Mouse (Mus musculus) small intestine, adult 2 months (tissue): ENCODE data around the gene Cidec. TPM values are rescaled to one million over a fixed set of nuclear protein-coding genes. Genes with fewer than 3 reads are reported as not detected.

Experiments used
- H3K27ac ChIP-seq: fragments of 200-500 bp; 2 replicates; pipeline ENCODE4 v1.5.1; 2012; ENCODE audit warnings: low read depth, low read length, control low read depth, inconsistent platforms; ENCODE audit not compliant: insufficient read depth
- H3K27me3 ChIP-seq: fragments of 200-500 bp; 2 replicates; pipeline ENCODE4 v1.6.1; 2012; ENCODE audit warnings: mild to moderate bottlenecking, moderate library complexity, low read length, inconsistent platforms; ENCODE audit not compliant: control insufficient read depth, insufficient read depth
- H3K36me3 ChIP-seq: fragments of 200-500 bp; 2 replicates; pipeline ENCODE4 v1.6.1; 2012; ENCODE audit warnings: mild to moderate bottlenecking, low read length, control low read depth, inconsistent platforms; ENCODE audit not compliant: control insufficient read depth, insufficient read depth
- H3K4me1 ChIP-seq: fragments of 200-500 bp; 2 replicates; pipeline ENCODE4 v1.6.1; 2012; ENCODE audit warnings: low read length, inconsistent platforms, mixed read lengths; ENCODE audit not compliant: control insufficient read depth, insufficient read depth, insufficient read length
- H3K4me3 ChIP-seq: fragments of 200-500 bp; 2 replicates; pipeline ENCODE4 v1.5.1; 2012; ENCODE audit warnings: low read depth, mild to moderate bottlenecking, control low read depth, inconsistent platforms, low read length, moderate library complexity
- CTCF ChIP-seq: fragments of 200-500 bp; IDR thresholded peaks from 2 replicates; pipeline ENCODE4 v1.5.1; 2012; ENCODE audit warnings: low read depth, mild to moderate bottlenecking, control low read depth, inconsistent platforms, low read length, moderate library complexity, mixed read lengths; ENCODE audit not compliant: insufficient replicate concordance, insufficient read length; ENCODE audit errors: extremely low read depth
- POLR2A ChIP-seq: fragments of 200-500 bp; IDR thresholded peaks from 2 replicates; pipeline ENCODE4 v1.6.1; 2012; ENCODE audit warnings: low read depth, mild to moderate bottlenecking, control low read depth, inconsistent platforms, low read length, moderate library complexity
- WGBS: fragments of 180-500 bp; shearing (Covaris S2); methylation state at CpG from one replicate; pipeline ENCODE4 v1.1.7; 2018; 5-methylcytosine and 5-hydroxymethylcytosine counted together
- polyA plus RNA-seq: library from polyadenylated mRNA; depleted of rRNA; stranded (reverse); fragments of >200 nt; gene quantifications from 2 replicates; pipeline ENCODE4 v1.2.3, GENCODE M21; 2012

The Cidec gene
- polyA plus RNA-seq, 1 experiment = 346 TPM

DNA sequence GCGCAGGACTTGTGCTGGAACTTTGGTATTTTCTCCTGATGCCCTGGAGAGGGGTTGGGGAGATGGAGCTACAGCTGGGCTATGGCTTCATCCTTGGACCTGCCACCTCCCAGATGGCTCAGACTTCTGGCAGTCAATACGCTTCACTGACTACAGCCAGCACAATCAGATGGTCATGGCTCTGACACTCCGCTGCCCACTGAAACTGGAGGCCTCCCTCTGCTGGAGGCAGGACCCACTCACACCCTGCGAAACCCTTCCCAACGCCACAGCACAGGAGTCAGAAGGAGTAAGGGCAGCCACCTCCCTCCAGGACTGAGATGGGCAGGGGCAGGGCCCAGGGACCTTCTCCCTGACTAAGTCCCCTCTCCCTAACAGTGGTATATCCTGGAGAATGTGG is 30.0 kb upstream of the Cidec start:
- no peaks in the 10 kb centered on the region for H3K27me3 ChIP-seq
- H3K4me1 ChIP-seq = peaks cover 10% of the 10 kb centered on the region
- no peaks in the 10 kb centered on the region for H3K36me3 ChIP-seq
- 72% methylated on average over 5 of the region's 5 CpGs for WGBS
- TF ChIP-seq CTCF = no peak
- TF ChIP-seq POLR2A = no peak
- no peak overlapping the region for H3K4me3 ChIP-seq
- H3K27ac ChIP-seq = no peak overlapping the region

DNA sequence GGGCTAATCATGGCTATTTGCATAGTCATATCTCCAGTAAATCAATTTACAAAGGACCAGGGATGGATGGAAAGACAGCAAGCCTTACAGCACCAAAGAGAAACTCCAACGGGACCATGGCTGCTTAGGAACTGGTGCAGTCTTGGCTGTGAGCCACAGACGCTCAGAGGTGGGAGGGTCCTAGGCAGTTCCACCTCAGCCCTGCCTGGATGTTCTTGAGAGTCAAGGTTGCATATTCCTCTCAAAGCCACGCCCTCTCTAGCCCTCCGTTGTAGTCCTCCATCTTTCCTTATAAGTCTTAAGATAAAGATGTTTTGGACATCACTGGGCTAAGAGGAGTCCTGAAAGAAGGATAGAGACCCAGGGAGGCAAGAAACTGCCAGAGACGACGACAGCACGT is 28.5 kb upstream of the Cidec start:
- Histone ChIP-seq H3K27ac (no peak overlapping the region), H3K36me3 (no peaks in the 10 kb centered on the region), H3K4me1 (0 out of 2 replicates have a peak, but pooled peaks cover 3% of the 10 kb centered on the region), H3K4me3 (no peak overlapping the region), H3K27me3 (no peaks in the 10 kb centered on the region)
- TF ChIP-seq POLR2A = no peak
- no peak for TF ChIP-seq CTCF
- WGBS = 54% methylated on average over 7 of the region's 7 CpGs

DNA sequence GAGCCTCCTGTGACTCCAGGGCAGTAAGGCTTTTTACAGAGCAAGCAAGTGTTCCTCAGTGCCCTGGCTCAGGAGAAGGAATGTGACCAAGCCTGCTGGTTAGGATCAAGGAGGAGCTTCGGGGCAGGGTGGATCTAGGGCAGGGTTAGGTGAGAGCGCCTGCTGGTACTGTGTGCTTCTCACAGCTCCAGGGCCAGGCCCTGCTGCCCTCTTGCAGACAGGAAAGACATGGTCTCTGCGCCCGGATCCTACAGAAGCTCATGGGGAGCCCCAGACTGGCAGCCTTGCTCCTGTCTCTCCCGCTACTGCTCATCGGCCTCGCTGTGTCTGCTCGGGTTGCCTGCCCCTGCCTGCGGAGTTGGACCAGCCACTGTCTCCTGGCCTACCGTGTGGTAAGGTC is 23.1 kb upstream of the Cidec start:
- Histone ChIP-seq H3K36me3 (no peaks in the 10 kb centered on the region), H3K4me1 (peaks cover 5% of the 10 kb centered on the region), H3K4me3 (peak overlapping the region; percentile 41), H3K27me3 (no peaks in the 10 kb centered on the region), H3K27ac (no peak overlapping the region)
- TF ChIP-seq POLR2A (no peak), CTCF (no peak)
- 37% methylated on average over 10 of the region's 10 CpGs for WGBS

DNA sequence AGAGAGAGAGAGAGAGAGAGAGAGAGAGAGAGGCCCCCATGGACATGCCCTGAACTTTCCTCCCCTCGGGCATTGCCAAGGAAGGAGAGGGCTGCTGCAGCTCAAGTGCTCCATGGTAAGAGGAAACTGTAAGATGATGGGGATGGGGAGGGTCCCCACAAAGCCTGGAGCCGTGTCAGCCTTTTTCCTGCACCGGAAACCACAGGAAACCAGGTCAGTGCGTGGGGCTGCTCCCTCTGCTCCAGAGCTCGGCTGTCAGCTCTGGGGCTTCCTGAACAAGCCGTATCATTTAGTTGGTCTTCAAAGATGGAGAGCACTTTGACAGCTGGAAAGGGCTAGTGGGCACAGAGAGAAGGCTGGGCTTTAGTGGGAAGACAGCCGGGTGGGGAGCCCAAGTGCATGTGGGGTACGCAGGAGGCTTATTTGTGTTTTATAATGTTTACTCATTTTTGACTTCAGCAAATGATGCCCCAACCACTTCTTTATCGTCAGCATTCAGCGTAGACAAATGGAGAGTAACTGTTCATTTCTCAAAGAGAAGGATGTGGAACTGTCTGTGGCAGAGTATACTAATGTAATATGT is 22.5 kb upstream of the Cidec start, which contains the start of gene Il17re:
TSS of gene Il17re (plus strand) at position 533 of the 583 bp plus-strand sequence.
- H3K4me3 ChIP-seq = peak within 1 kb of the TSS; percentile 41

DNA sequence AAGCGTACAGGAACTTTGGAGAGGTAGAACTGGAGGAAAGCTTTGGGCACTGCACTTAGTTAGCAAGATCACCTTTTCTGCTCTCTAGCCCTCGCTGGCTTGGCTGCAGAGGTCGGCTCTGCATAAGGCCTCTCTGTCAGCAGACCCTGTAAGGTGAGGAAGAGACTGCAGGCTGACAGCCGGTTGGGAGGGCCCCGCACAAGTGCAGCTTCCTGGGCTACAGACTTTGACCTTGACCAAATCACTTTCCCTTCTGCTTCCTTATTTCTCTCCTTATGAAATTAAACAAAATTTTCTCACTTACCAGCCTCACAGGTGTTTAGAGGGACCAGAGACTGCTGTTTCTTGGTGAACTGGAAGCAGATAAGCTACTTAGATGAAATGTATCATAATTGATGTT is 19.4 kb upstream of the Cidec start:
- Histone ChIP-seq H3K36me3 (no peaks in the 10 kb centered on the region), H3K4me1 (peaks cover 5% of the 10 kb centered on the region), H3K27ac (peak overlapping the region; percentile 35; the same call in 1 of the 2 replicates), H3K4me3 (no peak overlapping the region), H3K27me3 (no peaks in the 10 kb centered on the region)
- WGBS = 30% methylated on average over 5 of the region's 5 CpGs
- TF ChIP-seq CTCF (no peak), POLR2A (no peak)

More for the DNA sequence above, 22.5 kb upstream of the Cidec start, which contains the start of gene Il17re:
- no peaks in the 10 kb centered on the region for H3K36me3 ChIP-seq
- peaks cover 5% of the 10 kb centered on the region for H3K4me1 ChIP-seq
- no peak for TF ChIP-seq CTCF
- no peaks in the 10 kb centered on the region for H3K27me3 ChIP-seq
- WGBS = 63% methylated on average over 10 of the region's 10 CpGs
- H3K27ac ChIP-seq = no peak within 1 kb of the TSS

DNA sequence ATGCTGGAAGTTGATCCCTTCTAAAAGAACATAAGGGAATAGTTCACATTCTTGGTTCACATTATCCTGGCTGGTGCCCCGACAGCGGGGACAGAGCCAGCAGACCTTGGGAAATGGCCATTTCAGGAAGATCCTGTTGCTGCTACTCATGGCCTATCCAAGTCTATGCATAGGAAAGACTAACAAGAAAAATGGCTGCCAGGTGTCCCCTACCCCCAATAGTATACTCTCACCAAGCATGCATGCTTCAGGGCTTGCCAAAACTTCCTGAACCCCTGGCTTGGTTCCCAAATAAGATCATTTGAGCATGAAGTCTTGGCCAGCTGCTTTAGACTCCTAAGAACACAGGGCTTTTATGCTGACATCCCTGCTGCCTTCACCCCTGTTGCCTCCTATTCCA is 16.3 kb upstream of the Cidec start:
- Histone ChIP-seq H3K27ac (no peak overlapping the region), H3K36me3 (peaks cover 19% of the 10 kb centered on the region)
- WGBS = 57% methylated on average over 2 of the region's 2 CpGs

DNA sequence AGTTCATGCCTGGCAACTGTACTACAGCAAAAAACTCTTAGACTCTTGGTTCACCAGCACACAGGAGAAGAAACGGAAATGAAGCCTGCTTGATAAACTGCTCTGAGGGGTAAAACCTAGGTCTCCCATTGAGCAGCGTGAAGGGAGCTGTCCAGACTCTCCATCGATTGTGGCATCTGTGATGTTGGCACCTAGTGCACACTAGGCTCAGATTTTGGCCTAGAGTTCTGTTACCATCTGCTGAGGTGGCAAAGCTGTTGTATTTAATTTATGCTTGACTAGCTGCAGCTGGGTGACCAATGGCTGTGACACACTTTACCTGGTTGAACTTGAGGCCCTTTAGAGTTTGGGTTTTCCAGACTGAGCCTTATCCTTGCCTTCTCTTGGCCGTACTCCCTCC is 12.1 kb upstream of the Cidec start:
- TF ChIP-seq CTCF (no peak), POLR2A (no peak)
- Histone ChIP-seq H3K27ac (no peak overlapping the region), H3K4me1 (peaks cover 3% of the 10 kb centered on the region; the same call in 1 of the 2 replicates), H3K36me3 (peaks cover 19% of the 10 kb centered on the region), H3K4me3 (no peak overlapping the region), H3K27me3 (no peaks in the 10 kb centered on the region)
- WGBS = 95% methylated on average over 4 of the region's 4 CpGs

More for the DNA sequence above, 16.3 kb upstream of the Cidec start:
- Histone ChIP-seq H3K4me3 (no peak overlapping the region), H3K27me3 (no peaks in the 10 kb centered on the region), H3K4me1 (peaks cover 2% of the 10 kb centered on the region; the same call in 1 of the 2 replicates)
- no peak for TF ChIP-seq POLR2A
- no peak for TF ChIP-seq CTCF
